Mouse (Mus musculus): ENCODE measurements around the gene Pacsin3.

DNA sequence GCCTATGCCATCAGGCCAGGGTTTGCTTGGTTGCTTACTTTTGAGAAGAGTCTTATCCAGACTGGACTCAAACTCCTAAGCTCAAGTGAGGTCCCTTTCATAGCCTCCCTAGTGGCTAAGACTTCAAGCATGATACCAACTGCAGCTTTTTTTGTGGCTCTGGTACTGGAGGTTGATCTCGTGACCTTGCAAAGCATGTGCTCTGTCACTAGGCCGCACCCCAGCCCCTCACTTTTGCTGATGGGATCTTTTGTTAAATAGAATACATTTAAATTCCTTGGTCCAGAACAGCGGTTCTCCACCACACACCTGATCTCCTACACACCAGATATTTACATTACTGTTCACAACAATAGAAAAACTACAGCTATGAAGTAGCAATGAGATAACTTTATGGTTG, 38.5 kb downstream of the Pacsin3 start:
- TF ChIP-seq CTCF (IDR thresholded peaks at IDR 0.05; ENCODE audit: control insufficient read depth, insufficient read depth, insufficient replicate concordance, low read depth, low read length) (no peak), POLR2A (IDR thresholded peaks at IDR 0.05; ENCODE audit: control insufficient read depth, low read depth, low read length) (no peak)
